Mouse (Mus musculus) frontal cortex, adult 2 months (tissue): ENCODE measurements around the gene Sema4c. TPM values are rescaled to one million over a fixed set of nuclear protein-coding genes. Genes with fewer than 3 reads are reported as not detected.

Experiments used
- DNase-seq, 2 experiments: peaks; one replicate each; pipeline ENCODE4 v3.0.0; 2022; ENCODE audit warnings: low spot score in 1 of 2; ENCODE audit errors: extremely low spot score in 1 of 2
- polyA plus RNA-seq: library from polyadenylated mRNA; depleted of rRNA; stranded (reverse); fragments of >200 nt; gene quantifications from 2 replicates; pipeline ENCODE4 v1.2.3, GENCODE M21; 2012

The Sema4c gene
- polyA plus RNA-seq, 1 experiment, result 12.3 TPM

GRCm38 (mm10) chr1:36580384-36581207, 22.4 kb upstream of the Sema4c start:
- DNase-seq, result peak in 1 of 2 experiments; percentile 43

GRCm38 (mm10) chr1:36579974-36580383, 21.8 kb upstream of the Sema4c start:
- no peak for DNase-seq

- DNase-seq, result no peak
Observed at GRCm38 (mm10) chr1:36576991-36577675, 19.0 kb upstream of the Sema4c start.

- no peak for DNase-seq
Observed at GRCm38 (mm10) chr1:36575347-36575746, 17.2 kb upstream of the Sema4c start.

- no peak for DNase-seq
Observed at GRCm38 (mm10) chr1:36574196-36574955, 16.2 kb upstream of the Sema4c start.

- DNase-seq, result no peak
Observed at GRCm38 (mm10) chr1:36573524-36573923, 15.4 kb upstream of the Sema4c start.

- no peak for DNase-seq
Observed at GRCm38 (mm10) chr1:36572709-36573108, 14.6 kb upstream of the Sema4c start.

GRCm38 (mm10) chr1:36572140-36572700, 14.1 kb upstream of the Sema4c start:
- DNase-seq, result no peak

GRCm38 (mm10) chr1:36571627-36572026, 13.5 kb upstream of the Sema4c start:
- DNase-seq, result no peak

GRCm38 (mm10) chr1:36570320-36570719, 12.2 kb upstream of the Sema4c start:
- no peak for DNase-seq

GRCm38 (mm10) chr1:36569694-36570276, 11.6 kb upstream of the Sema4c start:
- DNase-seq, result no peak

- no peak for DNase-seq
Observed at GRCm38 (mm10) chr1:36568776-36569175, 10.6 kb upstream of the Sema4c start.

GRCm38 (mm10) chr1:36567818-36568603, 9.9 kb upstream of the Sema4c start:
- no peak for DNase-seq

- DNase-seq, result no peak
Observed at GRCm38 (mm10) chr1:36566425-36566824, 8.3 kb upstream of the Sema4c start.

- DNase-seq, result no peak
Observed at GRCm38 (mm10) chr1:36564101-36564500, 6.0 kb upstream of the Sema4c start.

- DNase-seq, result no peak
Observed at GRCm38 (mm10) chr1:36563632-36564031, 5.5 kb upstream of the Sema4c start.

- no peak for DNase-seq
Observed at GRCm38 (mm10) chr1:36563197-36563596, 5.0 kb upstream of the Sema4c start.

GRCm38 (mm10) chr1:36562388-36562787, 4.2 kb upstream of the Sema4c start:
- no peak for DNase-seq

GRCm38 (mm10) chr1:36560903-36561302, 2.8 kb upstream of the Sema4c start:
- DNase-seq, result no peak

- DNase-seq, result no peak
Observed at GRCm38 (mm10) chr1:36559888-36560287, 1.7 kb upstream of the Sema4c start.
